Mouse (Mus musculus): ENCODE data around the gene Tnfrsf25.

DNA sequence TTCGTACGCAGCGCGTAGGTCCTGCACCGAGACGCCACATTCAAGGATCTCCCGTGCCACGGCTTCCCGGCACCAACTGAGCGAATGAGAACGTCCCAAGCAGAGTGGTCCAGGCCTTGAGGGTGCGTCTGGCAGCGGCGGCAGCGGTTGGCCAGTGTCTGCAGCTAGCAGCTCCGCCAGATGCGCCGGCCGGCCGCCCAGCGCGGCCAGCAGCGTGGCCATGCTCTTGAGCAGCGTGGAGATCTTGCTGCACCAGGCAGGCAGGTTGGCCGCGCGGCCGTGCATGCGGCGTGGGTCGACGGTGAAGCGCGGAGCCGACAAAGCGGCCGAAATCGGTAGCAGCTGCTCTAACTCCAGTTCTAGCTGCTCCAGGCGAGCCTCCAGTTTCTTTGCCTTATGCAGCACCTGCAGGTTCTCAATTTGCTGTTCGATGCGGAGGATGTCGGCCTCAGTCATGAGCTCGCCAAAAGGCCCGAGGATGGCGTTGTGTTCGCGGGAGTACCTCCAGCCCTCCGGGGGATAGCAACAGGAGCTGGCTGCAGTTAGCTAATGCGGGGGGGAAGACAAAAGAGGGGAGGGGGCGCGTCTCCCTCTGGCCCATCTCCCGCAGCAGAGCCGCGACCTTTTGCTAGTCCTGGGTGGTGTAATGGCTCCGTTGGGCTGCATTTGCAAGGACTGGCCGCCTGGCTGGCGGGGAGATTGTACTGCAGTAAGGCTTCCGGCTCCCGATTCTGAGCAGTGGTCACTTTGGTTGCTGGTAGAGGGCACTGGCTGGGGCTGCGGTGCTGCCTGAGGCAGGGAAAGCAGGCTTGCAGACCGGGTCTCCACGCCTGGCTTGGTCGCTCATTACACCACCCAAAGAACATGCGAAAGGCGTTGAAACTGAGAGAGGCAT, 10.5 kb downstream of the Tnfrsf25 start:
- TF ChIP-seq CTCF (conservative IDR thresholded peaks at IDR 0.05; ENCODE audit: low read length) (no peak), NANOG (IDR thresholded peaks at IDR 0.05; ENCODE audit: borderline replicate concordance, low read length) (no peak)
